Mouse (Mus musculus) lung, embryonic 15.5 days (tissue): ENCODE results near the gene Mgat4d. TPM values are rescaled to one million over a fixed set of nuclear protein-coding genes. Genes with fewer than 3 reads are reported as not detected.
"Not testable (repeated sequence)": the region's sequence is repeated elsewhere in the genome, so short reads cannot be mapped to it uniquely, and the experiment has no call there.

Experiments used
- ATAC-seq: fragments of 200-750 bp; cut with Nextera tagmentation; 2 replicates; pipeline ENCODE4 v1.8.0; 2017; ENCODE audit warnings: moderate number of reproducible peaks, borderline replicate concordance; ENCODE audit not compliant: low FRiP score, low TSS enrichment; ENCODE audit errors: extremely low read depth
- H3K27ac ChIP-seq: fragments of 300-500 bp; sonication (generic); 2 replicates; pipeline ENCODE4 v1.5.1; 2015; ENCODE audit warnings: moderate library complexity, mild to moderate bottlenecking, inconsistent platforms
- H3K27me3 ChIP-seq: fragments of 300-500 bp; sonication (generic); 2 replicates; pipeline ENCODE4 v1.6.1; 2015; ENCODE audit warnings: inconsistent platforms
- H3K36me3 ChIP-seq: fragments of 300-500 bp; sonication (generic); 2 replicates; pipeline ENCODE4 v1.6.1; 2015; ENCODE audit warnings: inconsistent platforms
- H3K4me1 ChIP-seq: fragments of 300-500 bp; sonication (generic); 2 replicates; pipeline ENCODE4 v1.6.1; 2015; ENCODE audit warnings: inconsistent platforms
- H3K4me2 ChIP-seq: fragments of 300-500 bp; sonication (generic); 2 replicates; pipeline ENCODE4 v1.6.1; 2015; ENCODE audit warnings: inconsistent platforms, mild to moderate bottlenecking, moderate library complexity
- H3K4me3 ChIP-seq: fragments of 300-500 bp; sonication (generic); 2 replicates; pipeline ENCODE4 v1.5.1; 2015; ENCODE audit warnings: mild to moderate bottlenecking, inconsistent platforms
- H3K9ac ChIP-seq: fragments of 300-500 bp; sonication (generic); 2 replicates; pipeline ENCODE4 v1.6.1; 2015; ENCODE audit warnings: inconsistent platforms
- H3K9me3 ChIP-seq: fragments of 300-500 bp; sonication (generic); 2 replicates; pipeline ENCODE4 v1.6.1; 2016; ENCODE audit warnings: inconsistent platforms
- WGBS: fragments of 180-500 bp; shearing (Covaris S2); methylation state at CpG from one replicate; pipeline ENCODE4 v1.1.7; 2015; 5-methylcytosine and 5-hydroxymethylcytosine counted together
- polyA plus RNA-seq: library from polyadenylated mRNA; unstranded; fragments of >200 nt; fragmentation: Nextera tagmentation; extraction: Ambion mirVana; gene quantifications from 2 replicates; pipeline ENCODE4 v1.2.1, GENCODE M21; 2015

The Mgat4d gene
- not detected in 2 replicates for polyA plus RNA-seq

GRCm38 (mm10) chr8:83348263-83348662 lies at the start of gene Mgat4d:
Mgat4d (plus strand) TSS chr8:83348471.
- WGBS: 64% methylated on average over 18 of the region's 18 CpGs
- H3K36me3 ChIP-seq: no peaks in the 10 kb centered on the region
- no peaks in the 10 kb centered on the region for H3K9me3 ChIP-seq

GRCm38 (mm10) chr8:83300135-83300534 lies 48.1 kb upstream of the Mgat4d start:
- 47% methylated on average over 1 of the region's 1 CpGs for WGBS
- H3K4me2 ChIP-seq: no peak overlapping the region
- H3K27me3 ChIP-seq: no peaks in the 10 kb centered on the region
- H3K36me3 ChIP-seq: no peaks in the 10 kb centered on the region
- no peaks in the 10 kb centered on the region for H3K9me3 ChIP-seq
- ATAC-seq: no peak
- H3K4me1 ChIP-seq: no peaks in the 10 kb centered on the region
- H3K27ac ChIP-seq: no peak overlapping the region
- no peak overlapping the region for H3K4me3 ChIP-seq
- H3K9ac ChIP-seq: no peak overlapping the region

More at GRCm38 (mm10) chr8:83348263-83348662, at the start of gene Mgat4d:
- Histone ChIP-seq H3K4me3 (no peak within 1 kb of the TSS), H3K27ac (no peak within 1 kb of the TSS), H3K9ac (no peak within 1 kb of the TSS), H3K4me2 (no peak within 1 kb of the TSS), H3K27me3 (no peaks in the 10 kb centered on the region), H3K4me1 (no peaks in the 10 kb centered on the region)
- no peak for ATAC-seq

GRCm38 (mm10) chr8:83304946-83305345 lies 43.3 kb upstream of the Mgat4d start:
- no peaks in the 10 kb centered on the region for H3K27me3 ChIP-seq
- no peak for ATAC-seq

GRCm38 (mm10) chr8:83309836-83310235 lies 38.4 kb upstream of the Mgat4d start:
- Histone ChIP-seq H3K9me3 (no peaks in the 10 kb centered on the region), H3K27ac (no peak overlapping the region), H3K4me1 (no peaks in the 10 kb centered on the region), H3K36me3 (0 out of 2 replicates have a peak, but pooled peaks cover 3% of the 10 kb centered on the region), H3K9ac (no peak overlapping the region), H3K27me3 (no peaks in the 10 kb centered on the region), H3K4me2 (no peak overlapping the region), H3K4me3 (no peak overlapping the region)
- ATAC-seq: no peak
- 91% methylated on average over 6 of the region's 6 CpGs for WGBS

More at GRCm38 (mm10) chr8:83304946-83305345, 43.3 kb upstream of the Mgat4d start:
- no peak overlapping the region for H3K4me2 ChIP-seq
- no peak overlapping the region for H3K27ac ChIP-seq
- H3K4me1 ChIP-seq: no peaks in the 10 kb centered on the region
- H3K9me3 ChIP-seq: no peaks in the 10 kb centered on the region
- no peak overlapping the region for H3K4me3 ChIP-seq
- no peaks in the 10 kb centered on the region for H3K36me3 ChIP-seq
- 91% methylated on average over 1 of the region's 1 CpGs for WGBS
- H3K9ac ChIP-seq: no peak overlapping the region

GRCm38 (mm10) chr8:83315084-83315483 lies 33.2 kb upstream of the Mgat4d start:
- peaks cover 26% of the 10 kb centered on the region; the same call in 1 of the 2 replicates for H3K36me3 ChIP-seq
- WGBS: 82% methylated on average over 4 of the region's 4 CpGs
- not testable (repeated sequence) for H3K27me3 ChIP-seq, H3K9me3 ChIP-seq, H3K27ac ChIP-seq, H3K4me2 ChIP-seq, H3K4me1 ChIP-seq, ATAC-seq, H3K4me3 ChIP-seq, H3K9ac ChIP-seq

GRCm38 (mm10) chr8:83315691-83316090 lies 32.6 kb upstream of the Mgat4d start:
- Histone ChIP-seq H3K36me3 (peaks cover 29% of the 10 kb centered on the region), H3K27me3 (no peaks in the 10 kb centered on the region), H3K9me3 (no peaks in the 10 kb centered on the region), H3K27ac (no peak overlapping the region), H3K4me3 (no peak overlapping the region), H3K9ac (no peak overlapping the region), H3K4me1 (no peaks in the 10 kb centered on the region), H3K4me2 (no peak overlapping the region)
- 86% methylated on average over 2 of the region's 2 CpGs for WGBS
- ATAC-seq: no peak

GRCm38 (mm10) chr8:83320543-83320942 lies 27.7 kb upstream of the Mgat4d start:
- H3K4me2 ChIP-seq: no peak overlapping the region
- no peak overlapping the region for H3K4me3 ChIP-seq
- H3K27ac ChIP-seq: no peak overlapping the region
- no peak overlapping the region for H3K9ac ChIP-seq
- peaks cover 31% of the 10 kb centered on the region for H3K36me3 ChIP-seq
- no peak for ATAC-seq
- no peaks in the 10 kb centered on the region for H3K9me3 ChIP-seq
- 88% methylated on average over 3 of the region's 3 CpGs for WGBS
- H3K27me3 ChIP-seq: no peaks in the 10 kb centered on the region
- H3K4me1 ChIP-seq: no peaks in the 10 kb centered on the region

GRCm38 (mm10) chr8:83322374-83322773 lies 25.9 kb upstream of the Mgat4d start:
- no peak overlapping the region for H3K9ac ChIP-seq
- H3K27ac ChIP-seq: no peak overlapping the region
- no peak overlapping the region for H3K4me2 ChIP-seq
- no peaks in the 10 kb centered on the region for H3K9me3 ChIP-seq
- peaks cover 24% of the 10 kb centered on the region for H3K36me3 ChIP-seq
- ATAC-seq: no peak
- H3K4me1 ChIP-seq: no peaks in the 10 kb centered on the region
- 87% methylated on average over 6 of the region's 6 CpGs for whole genome bisulfite sequencing
- no peaks in the 10 kb centered on the region for H3K27me3 ChIP-seq
- H3K4me3 ChIP-seq: no peak overlapping the region

GRCm38 (mm10) chr8:83323056-83323455 lies 25.2 kb upstream of the Mgat4d start:
- no peak for ATAC-seq
- H3K27ac ChIP-seq: no peak overlapping the region
- no peaks in the 10 kb centered on the region for H3K27me3 ChIP-seq
- H3K9me3 ChIP-seq: no peaks in the 10 kb centered on the region
- no peak overlapping the region for H3K4me2 ChIP-seq
- 84% methylated on average over 2 of the region's 2 CpGs for WGBS
- H3K4me1 ChIP-seq: no peaks in the 10 kb centered on the region
- H3K4me3 ChIP-seq: no peak overlapping the region
- H3K36me3 ChIP-seq: peaks cover 21% of the 10 kb centered on the region
- no peak overlapping the region for H3K9ac ChIP-seq

- WGBS: 89% methylated on average over 5 of the region's 5 CpGs
- ATAC-seq: no peak
Measured at GRCm38 (mm10) chr8:83327889-83328288, 20.4 kb upstream of the Mgat4d start.

GRCm38 (mm10) chr8:83331567-83331898 lies 16.7 kb upstream of the Mgat4d start:
- 7% methylated on average over 7 of the region's 7 CpGs for WGBS
- Histone ChIP-seq H3K9me3 (no peaks in the 10 kb centered on the region), H3K4me3 (peak overlapping the region; percentile 93), H3K4me1 (peaks cover 3% of the 10 kb centered on the region; the same call in 1 of the 2 replicates), H3K4me2 (peak overlapping the region; percentile 93), H3K9ac (peak overlapping the region; percentile 76), H3K27me3 (0 out of 2 replicates have a peak, but pooled peaks cover 6% of the 10 kb centered on the region), H3K27ac (no peak overlapping the region), H3K36me3 (no peaks in the 10 kb centered on the region; the same call in 1 of the 2 replicates)
- no peak for ATAC-seq

More at GRCm38 (mm10) chr8:83327889-83328288, 20.4 kb upstream of the Mgat4d start:
- H3K9me3 ChIP-seq: no peaks in the 10 kb centered on the region
- no peak overlapping the region for H3K27ac ChIP-seq
- no peak overlapping the region for H3K9ac ChIP-seq
- H3K4me3 ChIP-seq: no peak overlapping the region
- no peak overlapping the region for H3K4me2 ChIP-seq
- H3K27me3 ChIP-seq: no peaks in the 10 kb centered on the region
- H3K36me3 ChIP-seq: no peaks in the 10 kb centered on the region; the same call in 1 of the 2 replicates
- H3K4me1 ChIP-seq: peaks cover 2% of the 10 kb centered on the region; the same call in 1 of the 2 replicates

- ATAC-seq: peak; percentile 98
- peak within 1 kb of the TSS; percentile 37; the same call in 1 of the 2 replicates for H3K27ac ChIP-seq
- no peaks in the 10 kb centered on the region; the same call in 1 of the 2 replicates for H3K36me3 ChIP-seq
- H3K27me3 ChIP-seq: 0 out of 2 replicates have a peak, but pooled peaks cover 6% of the 10 kb centered on the region
- H3K9ac ChIP-seq: peak within 1 kb of the TSS; percentile 76
- peaks cover 3% of the 10 kb centered on the region; the same call in 1 of the 2 replicates for H3K4me1 ChIP-seq
- under 1% methylated on average over 85 of the region's 85 CpGs for WGBS
- peak within 1 kb of the TSS; percentile 93 for H3K4me2 ChIP-seq
- peak within 1 kb of the TSS; percentile 93 for H3K4me3 ChIP-seq
- no peaks in the 10 kb centered on the region for H3K9me3 ChIP-seq
Measured at GRCm38 (mm10) chr8:83331899-83332697, 16.2 kb upstream of the Mgat4d start, which contains the start of gene Elmod2. Elmod2 (minus strand) TSS chr8:83332486.
